In the genomic region with DNA sequence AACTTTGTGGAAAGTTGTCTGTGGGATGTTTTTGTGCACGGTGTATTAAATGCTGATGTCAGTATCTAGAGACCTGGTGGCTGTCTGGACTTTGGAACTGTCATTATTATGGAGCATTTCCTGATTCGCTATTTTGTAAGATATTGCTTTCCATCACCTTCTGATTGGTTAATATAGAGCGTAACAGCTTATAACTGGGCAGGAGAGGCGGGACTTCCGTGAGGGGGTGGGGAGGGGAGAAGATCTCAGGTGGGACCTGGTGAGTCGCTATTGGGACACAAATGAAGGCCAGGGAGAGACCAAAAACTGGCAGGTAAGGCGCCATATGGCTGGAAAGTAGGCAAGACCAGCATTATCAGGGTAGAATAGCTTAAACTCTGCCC, we compare ENCODE assay signal across 8 mouse cellular contexts. TPM values are rescaled to one million over a fixed set of nuclear protein-coding genes. Genes with fewer than 3 reads are reported as not detected.
DNase-seq lines count a peak whose midpoint lies in the region; ATAC-seq lines count a peak whose summit lies in the region.

No protein-coding gene starts in this region.

- H3K27ac ChIP-seq in lung, embryonic 15.5 days, result no peak overlapping the region

- WGBS in lung, embryonic 15.5 days, result 53% methylated on average over 7 of the region's 7 CpGs

- H3K4me1 ChIP-seq in lung, embryonic 15.5 days, result peaks cover 26% of the 10 kb centered on the region

- no peak overlapping the region for H3K9ac ChIP-seq in lung, embryonic 15.5 days

- peak; percentile 51 for ATAC-seq in inflammation-experienced regulatory T-cells, adult 6 months
- 0 out of 2 replicates have a peak, but pooled peaks have one; percentile 16 for ATAC-seq in lung, embryonic 15.5 days (ENCODE audit: borderline replicate concordance, extremely low read depth, low FRiP score, low TSS enrichment)

- 0 out of 2 replicates have a peak overlapping the region, but pooled peaks have one; percentile 2 for H3K4me3 ChIP-seq in lung, embryonic 15.5 days

- no peaks in the 10 kb centered on the region for H3K9me3 ChIP-seq in lung, embryonic 15.5 days

- peak; percentile 90 for DNase-seq in heart, adult 11 months
- no peak for DNase-seq in heart, adult 18-20 months
- peak; percentile 12 for DNase-seq in c-Kit-positive CD71-positive TER-119-positive erythroid progenitor cells, embryonic 14.5 days (ENCODE audit: low spot score)
- DNase-seq in urinary bladder, postnatal 10 days (ENCODE audit: low spot score), result no peak
- DNase-seq in spleen, postnatal 14 days (ENCODE audit: low spot score in 2 of 2), result no peak
- DNase-seq in left cerebral cortex, adult 18-20 months (ENCODE audit: low spot score in 2 of 2), result no peak

- H3K27me3 ChIP-seq in lung, embryonic 15.5 days, result no peaks in the 10 kb centered on the region

- no peaks in the 10 kb centered on the region for H3K36me3 ChIP-seq in lung, embryonic 15.5 days

- peak overlapping the region; percentile 36 for H3K4me2 ChIP-seq in lung, embryonic 15.5 days

RNA-seq across cellular contexts. Expression of a gene that starts 7.8 kb away (rescaled TPM):
- total RNA-seq in heart, adult 18-20 months (2021), result not detected
- not detected for polyA plus RNA-seq in inflammation-experienced regulatory T-cells, adult 6 months (2017; shearing (Covaris generic))
- polyA plus RNA-seq in lung, embryonic 15.5 days (2015; fragmentation: Nextera tagmentation; extraction: Ambion mirVana), result 0.45 TPM in 1 of 2 replicates, not detected in the other
- total RNA-seq in left cerebral cortex, adult 18-20 months (2021), result not detected

Comparison
In these comparisons a context has a peak if more than half of its experiments do, and no peak if none do; other contexts are left out.
1. DNase-seq: peak in heart, adult 11 months (single experiment) and c-Kit-positive CD71-positive TER-119-positive erythroid progenitor cells, embryonic 14.5 days (single experiment); none in heart, adult 18-20 months (0 of 2), urinary bladder, postnatal 10 days (single experiment), spleen, postnatal 14 days (0 of 2) and left cerebral cortex, adult 18-20 months (0 of 2).